Mouse (Mus musculus) WW6 (cell line): ENCODE measurements around the gene Olfr1100.

ENCODE experiments used
- DNase-seq: peaks from one replicate; pipeline ENCODE4 v3.0.0-alpha.2; 2013; ENCODE audit warnings: low read depth, low spot score

The Olfr1100 gene

GRCm38 (mm10) chr2:86979854-86980253 is at the start of gene Olfr1100:
Gene Olfr1100 (minus strand): TSS chr2:86979954.
- no peak for DNase-seq

- no peak for DNase-seq
Measured at GRCm38 (mm10) chr2:87026980-87027379, 47.2 kb upstream of the Olfr1100 start, which contains the start of gene Olfr1104. Gene Olfr1104 (minus strand): TSS chr2:87027080.

GRCm38 (mm10) chr2:86998098-86998497 is 18.3 kb upstream of the Olfr1100 start, which contains the start of gene Olfr1102:
Gene Olfr1102 (plus strand): TSS chr2:86998398.
- DNase-seq, result no peak

GRCm38 (mm10) chr2:86991121-86991520 is 11.4 kb upstream of the Olfr1100 start, which contains the start of gene Olfr1101:
Gene Olfr1101 (minus strand): TSS chr2:86991221.
- no peak for DNase-seq

GRCm38 (mm10) chr2:86960593-86960992 is 19.2 kb downstream of the Olfr1100 start, which contains the start of gene Olfr1099:
Gene Olfr1099 (minus strand): TSS chr2:86960693.
- no peak for DNase-seq

- DNase-seq, result no peak
Measured at GRCm38 (mm10) chr2:86926557-86926956, 53.2 kb downstream of the Olfr1100 start.
